Mouse (Mus musculus) brown adipose tissue, adult 24 weeks (tissue): Measurements from ENCODE around the gene Hnrnpll. TPM values are rescaled to one million over a fixed set of nuclear protein-coding genes. Genes with fewer than 3 reads are reported as not detected.

Source experiments
- H3K27ac ChIP-seq: fragments of 200-500 bp; replicated peaks from 2 replicates; pipeline ENCODE4 v1.5.1; 2012; ENCODE audit warnings: low read depth, mild to moderate bottlenecking, low read length
- H3K4me1 ChIP-seq: fragments of 200-500 bp; 2 replicates; pipeline ENCODE4 v1.6.1; 2012; ENCODE audit warnings: low read length, mixed read lengths; ENCODE audit not compliant: control insufficient read depth, insufficient read depth, insufficient read length
- H3K4me3 ChIP-seq: fragments of 200-500 bp; 2 replicates; pipeline ENCODE4 v1.5.1; 2012; ENCODE audit warnings: low read depth, mild to moderate bottlenecking, low read length, moderate library complexity; ENCODE audit not compliant: insufficient read depth
- polyA plus RNA-seq: library from polyadenylated mRNA; stranded (reverse); fragments of >200 nt; gene quantifications from 2 replicates; pipeline ENCODE4 v1.2.4, GENCODE M21; 2012; ENCODE audit not compliant: missing spikeins, insufficient read depth, insufficient read length

Hnrnpll gene
- polyA plus RNA-seq, result 15.9 and 22.5 TPM in 2 replicates

GRCm38 (mm10) chr17:80061783-80062619 is at the start of gene Hnrnpll:
TSS of gene Hnrnpll (minus strand) at chr17:80062334.
- Histone ChIP-seq H3K27ac (peak within 1 kb of the TSS; percentile 94), H3K4me1 (peaks cover 10% of the 10 kb centered on the region; the same call in 1 of the 2 replicates)

GRCm38 (mm10) chr17:80105348-80105978 is 43.3 kb upstream of the Hnrnpll start:
- H3K4me3 ChIP-seq, result no peak overlapping the region
- H3K4me1 ChIP-seq, result no peaks in the 10 kb centered on the region

More at GRCm38 (mm10) chr17:80061783-80062619, at the start of gene Hnrnpll:
- peak within 1 kb of the TSS; percentile 89 for H3K4me3 ChIP-seq

GRCm38 (mm10) chr17:80099823-80100222 is 37.7 kb upstream of the Hnrnpll start:
- Histone ChIP-seq H3K4me3 (no peak overlapping the region), H3K4me1 (no peaks in the 10 kb centered on the region; the same call in 1 of the 2 replicates), H3K27ac (no peak overlapping the region)

More at GRCm38 (mm10) chr17:80105348-80105978, 43.3 kb upstream of the Hnrnpll start:
- H3K27ac ChIP-seq, result no peak overlapping the region

GRCm38 (mm10) chr17:80097221-80097620 is 35.1 kb upstream of the Hnrnpll start:
- H3K27ac ChIP-seq, result no peak overlapping the region
- no peak overlapping the region for H3K4me3 ChIP-seq
- no peaks in the 10 kb centered on the region; the same call in 1 of the 2 replicates for H3K4me1 ChIP-seq

- Histone ChIP-seq H3K27ac (no peak overlapping the region), H3K4me1 (no peaks in the 10 kb centered on the region; the same call in 1 of the 2 replicates), H3K4me3 (no peak overlapping the region)
Measured at GRCm38 (mm10) chr17:80096720-80097114, 34.6 kb upstream of the Hnrnpll start.

- H3K27ac ChIP-seq, result no peak overlapping the region
- H3K4me3 ChIP-seq, result peak overlapping the region; percentile 12; the same call in 1 of the 2 replicates
- H3K4me1 ChIP-seq, result no peaks in the 10 kb centered on the region; the same call in 1 of the 2 replicates
Measured at GRCm38 (mm10) chr17:80096043-80096719, 34.0 kb upstream of the Hnrnpll start.

- no peak overlapping the region for H3K27ac ChIP-seq
- no peaks in the 10 kb centered on the region; the same call in 1 of the 2 replicates for H3K4me1 ChIP-seq
- H3K4me3 ChIP-seq, result no peak overlapping the region
Measured at GRCm38 (mm10) chr17:80095254-80095899, 33.2 kb upstream of the Hnrnpll start.

GRCm38 (mm10) chr17:80091879-80092549 is 29.9 kb upstream of the Hnrnpll start:
- Histone ChIP-seq H3K4me1 (no peaks in the 10 kb centered on the region; the same call in 1 of the 2 replicates), H3K27ac (no peak overlapping the region), H3K4me3 (no peak overlapping the region)

GRCm38 (mm10) chr17:80090551-80090950 is 28.4 kb upstream of the Hnrnpll start:
- Histone ChIP-seq H3K27ac (no peak overlapping the region), H3K4me1 (no peaks in the 10 kb centered on the region), H3K4me3 (no peak overlapping the region)

GRCm38 (mm10) chr17:80088168-80088567 is 26.0 kb upstream of the Hnrnpll start:
- H3K27ac ChIP-seq, result no peak overlapping the region
- no peaks in the 10 kb centered on the region for H3K4me1 ChIP-seq
- H3K4me3 ChIP-seq, result no peak overlapping the region

- Histone ChIP-seq H3K4me3 (no peak overlapping the region), H3K4me1 (no peaks in the 10 kb centered on the region), H3K27ac (no peak overlapping the region)
Measured at GRCm38 (mm10) chr17:80086591-80086990, 24.5 kb upstream of the Hnrnpll start.

- H3K4me3 ChIP-seq, result no peak overlapping the region
- H3K27ac ChIP-seq, result no peak overlapping the region
Measured at GRCm38 (mm10) chr17:80084424-80084823, 22.3 kb upstream of the Hnrnpll start.

GRCm38 (mm10) chr17:80083223-80083622 is 21.1 kb upstream of the Hnrnpll start:
- Histone ChIP-seq H3K27ac (no peak overlapping the region), H3K4me1 (no peaks in the 10 kb centered on the region), H3K4me3 (no peak overlapping the region)

More at GRCm38 (mm10) chr17:80084424-80084823, 22.3 kb upstream of the Hnrnpll start:
- no peaks in the 10 kb centered on the region for H3K4me1 ChIP-seq

GRCm38 (mm10) chr17:80078726-80079125 is 16.6 kb upstream of the Hnrnpll start:
- no peaks in the 10 kb centered on the region for H3K4me1 ChIP-seq
- no peak overlapping the region for H3K4me3 ChIP-seq
- no peak overlapping the region for H3K27ac ChIP-seq
